In the genomic region with DNA sequence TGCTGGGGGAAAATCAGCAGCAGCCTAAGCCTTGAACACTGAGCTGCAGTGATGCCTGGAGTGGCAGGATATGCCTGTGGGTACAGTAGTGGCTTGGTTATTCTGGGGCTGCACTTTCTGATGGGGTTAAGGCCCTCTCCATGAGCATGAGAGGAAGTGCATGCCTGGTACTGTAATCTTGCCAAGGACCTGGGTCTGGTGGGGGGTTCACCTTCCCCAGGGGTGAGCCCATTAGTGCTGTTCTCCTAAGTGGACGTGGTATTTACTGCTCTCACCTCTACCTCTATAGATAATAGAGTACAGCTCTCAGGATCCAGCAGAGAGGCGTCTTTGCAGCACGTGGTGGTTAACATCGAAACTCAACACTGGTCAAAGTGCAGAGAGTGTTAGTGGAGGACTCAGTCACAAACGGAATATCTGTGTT, we compare ENCODE assay signal across 15 mouse cellular contexts. TPM values are rescaled to one million over a fixed set of nuclear protein-coding genes. Genes with fewer than 3 reads are reported as not detected.
DNase-seq lines count a peak whose midpoint lies in the region; ATAC-seq and TF ChIP-seq lines count a peak whose summit lies in the region.
"Had no signal": no experiment of that assay in that cellular context is flagged by ENCODE, and none has a peak within 500 bp of the region (broad histone marks: within the 10 kb centered on the region; RNA-seq: fewer than 3 reads in every experiment).

No protein-coding gene starts in this region.

- peak overlapping the region; percentile 93 for H3K27ac ChIP-seq in lung, embryonic 14.5 days (ENCODE audit: low read depth)
- H3K27ac ChIP-seq in stomach, embryonic 16.5 days (ENCODE audit: low read length): peak overlapping the region; percentile 99
- no peak overlapping the region for H3K27ac ChIP-seq in neural tube, embryonic 15.5 days (replicated peaks)
- H3K27ac ChIP-seq: embryonic facial prominence, embryonic 15.5 days; hindbrain, embryonic 13.5 days; layer of hippocampus, adult 2 months had no signal

- H3K4me3 ChIP-seq in lung, embryonic 14.5 days (ENCODE audit: low read depth, low read length): no peak overlapping the region
- H3K4me3 ChIP-seq in stomach, embryonic 16.5 days (replicated peaks; ENCODE audit: low read length): no peak overlapping the region
- no peak overlapping the region for H3K4me3 ChIP-seq in neural tube, embryonic 15.5 days (replicated peaks)
- H3K4me3 ChIP-seq: embryonic facial prominence, embryonic 15.5 days; hindbrain, embryonic 13.5 days; layer of hippocampus, adult 2 months had no signal

- no peaks in the 10 kb centered on the region for H3K36me3 ChIP-seq in lung, embryonic 14.5 days (ENCODE audit: insufficient read depth)
- no peaks in the 10 kb centered on the region for H3K36me3 ChIP-seq in stomach, embryonic 16.5 days (ENCODE audit: control insufficient read depth, insufficient read depth, low read length)
- no peaks in the 10 kb centered on the region for H3K36me3 ChIP-seq in neural tube, embryonic 15.5 days
- H3K36me3 ChIP-seq: embryonic facial prominence, embryonic 15.5 days had no signal

- DNase-seq in lung, embryonic 14.5 days: no peak
- no peak for DNase-seq in lung, postnatal 4 days
- no peak for DNase-seq in left cerebral cortex, adult 9 months (ENCODE audit: low spot score in 2 of 2)
- no peak for DNase-seq in c-Kit-positive CD71-positive TER-119-positive erythroid progenitor cells, embryonic 14.5 days (ENCODE audit: low spot score)
- DNase-seq: cerebellum, postnatal 10 days; heart, adult 11 months; lung, adult 18-20 months; thymus, postnatal 14 days had no signal

- H3K9ac ChIP-seq in lung, embryonic 14.5 days: no peak overlapping the region
- peak overlapping the region; percentile 56 for H3K9ac ChIP-seq in stomach, embryonic 16.5 days (ENCODE audit: low read length)
- no peak overlapping the region for H3K9ac ChIP-seq in neural tube, embryonic 15.5 days (replicated peaks)
- H3K9ac ChIP-seq: embryonic facial prominence, embryonic 15.5 days; hindbrain, embryonic 13.5 days had no signal

- H3K4me1 ChIP-seq in lung, embryonic 14.5 days (ENCODE audit: insufficient read depth): no peaks in the 10 kb centered on the region; the same call in 1 of the 2 replicates
- peaks cover 5% of the 10 kb centered on the region for H3K4me1 ChIP-seq in stomach, embryonic 16.5 days (ENCODE audit: control insufficient read depth, insufficient read depth, low read length)
- H3K4me1 ChIP-seq in neural tube, embryonic 15.5 days: no peaks in the 10 kb centered on the region
- H3K4me1 ChIP-seq: embryonic facial prominence, embryonic 15.5 days; hindbrain, embryonic 13.5 days had no signal

- no peaks in the 10 kb centered on the region for H3K27me3 ChIP-seq in lung, embryonic 14.5 days (ENCODE audit: insufficient read depth, low read length)
- no peaks in the 10 kb centered on the region for H3K27me3 ChIP-seq in stomach, embryonic 16.5 days (ENCODE audit: control insufficient read depth, insufficient read depth, low read length)
- H3K27me3 ChIP-seq in neural tube, embryonic 15.5 days (replicated peaks): no peaks in the 10 kb centered on the region
- H3K27me3 ChIP-seq: embryonic facial prominence, embryonic 15.5 days; hindbrain, embryonic 13.5 days had no signal

- no peak for TF ChIP-seq CTCF in lung, embryonic 14.5 days (IDR thresholded peaks at IDR 0.05; ENCODE audit: low read depth)

- H3K9me3 ChIP-seq in lung, embryonic 14.5 days (ENCODE audit: low read depth, low read length): no peaks in the 10 kb centered on the region
- 0 out of 2 replicates have a peak, but pooled peaks cover 3% of the 10 kb centered on the region for H3K9me3 ChIP-seq in stomach, embryonic 16.5 days (replicated peaks; ENCODE audit: control insufficient read depth, low read length)
- no peaks in the 10 kb centered on the region for H3K9me3 ChIP-seq in neural tube, embryonic 15.5 days (replicated peaks)
- H3K9me3 ChIP-seq: embryonic facial prominence, embryonic 15.5 days; hindbrain, embryonic 13.5 days had no signal

- H3K4me2 ChIP-seq in lung, embryonic 14.5 days: no peak overlapping the region
- H3K4me2 ChIP-seq in stomach, embryonic 16.5 days (ENCODE audit: low read depth, low read length): peak overlapping the region; percentile 24; the same call in 1 of the 2 replicates
- no peak overlapping the region for H3K4me2 ChIP-seq in neural tube, embryonic 15.5 days
- H3K4me2 ChIP-seq: embryonic facial prominence, embryonic 15.5 days; hindbrain, embryonic 13.5 days had no signal

- WGBS in lung, embryonic 14.5 days: 50% methylated on average over 5 of the region's 5 CpGs
- 51% methylated on average over 5 of the region's 5 CpGs for WGBS in stomach, embryonic 16.5 days
- 79% methylated on average over 5 of the region's 5 CpGs for WGBS in neural tube, embryonic 15.5 days

- ATAC-seq in lung, embryonic 14.5 days (ENCODE audit: insufficient read depth): no peak
- ATAC-seq in hematopoietic stem cell, adult 5-6 weeks (replicated peaks in 1 of 2; ENCODE audit: insufficient read depth in 1 of 2, low FRiP score in 2 of 2, low TSS enrichment in 1 of 2, low read depth in 1 of 2, poor library complexity in 2 of 2, severe bottlenecking in 2 of 2): peak; percentile 53 to 69; a peak in 3 of 4 replicates
- peak; percentile 57 for ATAC-seq in megakaryocyte, adult 5-6 weeks (ENCODE audit: poor library complexity, severe bottlenecking)
- peak; percentile 41 for ATAC-seq in stomach, embryonic 16.5 days (ENCODE audit: insufficient read depth, low FRiP score)
- ATAC-seq in neural tube, embryonic 15.5 days (ENCODE audit: low FRiP score): no peak

RNA-seq across cellular contexts. Expression of gene Babam2, which starts 16.4 kb away (rescaled TPM):
- polyA plus RNA-seq in lung, embryonic 14.5 days (2014; fragmentation: Nextera tagmentation; extraction: Ambion mirVana): 39.2 and 43.9 TPM in 2 replicates
- total RNA-seq in hematopoietic stem cell, adult 5-6 weeks (2017): 36.1 and 41.7 TPM in 2 replicates
- total RNA-seq in megakaryocyte, adult 5-6 weeks (2015): 106 and 112 TPM in 2 replicates
- 41.2 and 55.3 TPM in 2 replicates for total RNA-seq in megakaryocyte, adult 5-6 weeks (2017)
- 62.6 and 64.2 TPM in 2 replicates for polyA plus RNA-seq in stomach, embryonic 16.5 days (2015; fragmentation: Nextera tagmentation; extraction: Ambion mirVana)
- 54.8 and 61.8 TPM in 2 replicates for polyA plus RNA-seq in neural tube, embryonic 15.5 days (2015; fragmentation: Nextera tagmentation; extraction: Ambion mirVana)

RNA-seq across cellular contexts. Expression of gene Rbks, which starts 16.4 kb away (rescaled TPM):
- polyA plus RNA-seq in lung, embryonic 14.5 days (2014; fragmentation: Nextera tagmentation; extraction: Ambion mirVana): 2.7 and 3.5 TPM in 2 replicates
- total RNA-seq in hematopoietic stem cell, adult 5-6 weeks (2017): 7.3 and 17.4 TPM in 2 replicates
- total RNA-seq in megakaryocyte, adult 5-6 weeks (2015): 52.2 and 60.9 TPM in 2 replicates
- 31.0 and 37.4 TPM in 2 replicates for total RNA-seq in megakaryocyte, adult 5-6 weeks (2017)
- polyA plus RNA-seq in stomach, embryonic 16.5 days (2015; fragmentation: Nextera tagmentation; extraction: Ambion mirVana): 7.4 and 8.6 TPM in 2 replicates
- polyA plus RNA-seq in neural tube, embryonic 15.5 days (2015; fragmentation: Nextera tagmentation; extraction: Ambion mirVana): 2.3 and 4.9 TPM in 2 replicates

Comparison
In these comparisons a context has a peak if more than half of its experiments do, and no peak if none do; other contexts are left out.
1. ATAC-seq: peak in hematopoietic stem cell, adult 5-6 weeks (2 of 2), megakaryocyte, adult 5-6 weeks (single experiment) and stomach, embryonic 16.5 days (single experiment); none in lung, embryonic 14.5 days (single experiment) and neural tube, embryonic 15.5 days (single experiment).